Mouse (Mus musculus) right cerebral cortex, adult 18-20 months (tissue): Measurements from ENCODE around the gene Spata13.

Experiments used
- DNase-seq: peaks from one replicate; pipeline ENCODE4 v3.0.0; 2022; ENCODE audit warnings: mixed read lengths

Spata13 gene

GRCm38 (mm10) chr14:60641120-60641519 is 7.3 kb downstream of the Spata13 start:
- DNase-seq = no peak

- DNase-seq = no peak
Observed at GRCm38 (mm10) chr14:60642131-60642530, 8.3 kb downstream of the Spata13 start.

GRCm38 (mm10) chr14:60643098-60643870 is 9.5 kb downstream of the Spata13 start:
- DNase-seq = no peak

GRCm38 (mm10) chr14:60646373-60646772 is 12.6 kb downstream of the Spata13 start:
- DNase-seq = no peak

GRCm38 (mm10) chr14:60647885-60648284 is 14.1 kb downstream of the Spata13 start:
- DNase-seq = no peak

- no peak for DNase-seq
Observed at GRCm38 (mm10) chr14:60648956-60649355, 15.2 kb downstream of the Spata13 start.

- no peak for DNase-seq
Observed at GRCm38 (mm10) chr14:60653184-60653583, 19.4 kb downstream of the Spata13 start.

- no peak for DNase-seq
Observed at GRCm38 (mm10) chr14:60653977-60654376, 20.2 kb downstream of the Spata13 start.

- no peak for DNase-seq
Observed at GRCm38 (mm10) chr14:60654708-60655107, 20.9 kb downstream of the Spata13 start.

GRCm38 (mm10) chr14:60655941-60656700 is 22.3 kb downstream of the Spata13 start:
- DNase-seq = peak; percentile 82

- DNase-seq = no peak
Observed at GRCm38 (mm10) chr14:60656701-60657085, 22.9 kb downstream of the Spata13 start.

GRCm38 (mm10) chr14:60657891-60658290 is 24.1 kb downstream of the Spata13 start:
- DNase-seq = no peak

- peak; percentile 86 for DNase-seq
Observed at GRCm38 (mm10) chr14:60659498-60659897, 25.7 kb downstream of the Spata13 start.

- no peak for DNase-seq
Observed at GRCm38 (mm10) chr14:60660591-60660990, 26.8 kb downstream of the Spata13 start.

- no peak for DNase-seq
Observed at GRCm38 (mm10) chr14:60661281-60661680, 27.5 kb downstream of the Spata13 start.

- no peak for DNase-seq
Observed at GRCm38 (mm10) chr14:60663309-60663940, 29.6 kb downstream of the Spata13 start.

GRCm38 (mm10) chr14:60664641-60665040 is 30.8 kb downstream of the Spata13 start:
- DNase-seq = no peak

GRCm38 (mm10) chr14:60665263-60665662 is 31.5 kb downstream of the Spata13 start:
- no peak for DNase-seq

GRCm38 (mm10) chr14:60666252-60666651 is 32.5 kb downstream of the Spata13 start:
- no peak for DNase-seq

GRCm38 (mm10) chr14:60670191-60670590 is 36.4 kb downstream of the Spata13 start:
- peak; percentile 64 for DNase-seq

GRCm38 (mm10) chr14:60671504-60671903 is 37.7 kb downstream of the Spata13 start:
- no peak for DNase-seq

- no peak for DNase-seq
Observed at GRCm38 (mm10) chr14:60675697-60676096, 41.9 kb downstream of the Spata13 start.

- no peak for DNase-seq
Observed at GRCm38 (mm10) chr14:60676625-60677314, 43.0 kb downstream of the Spata13 start.
